Mouse (Mus musculus) forebrain, embryonic 11.5 days (tissue): ENCODE results near the gene Tmbim6. TPM values are rescaled to one million over a fixed set of nuclear protein-coding genes. Genes with fewer than 3 reads are reported as not detected.

Source experiments
- ATAC-seq: fragments of 200-750 bp; cut with Nextera tagmentation; replicated peaks from 2 replicates; pipeline ENCODE4 v1.8.0; 2017; ENCODE audit warnings: moderate TSS enrichment; ENCODE audit not compliant: low FRiP score
- DNase-seq: peaks from one replicate; pipeline ENCODE4 v3.0.0-alpha.2; 2017; ENCODE audit warnings: low spot score
- H3K27ac ChIP-seq: fragments of 300-500 bp; sonication (generic); 2 replicates; pipeline ENCODE4 v1.5.1; 2014; ENCODE audit warnings: low read depth, low read length
- H3K27me3 ChIP-seq: fragments of 300-500 bp; sonication (generic); 2 replicates; pipeline ENCODE4 v1.6.1; 2014; ENCODE audit warnings: mild to moderate bottlenecking, low read length, mixed read lengths; ENCODE audit not compliant: control insufficient read depth, insufficient read depth
- H3K36me3 ChIP-seq: fragments of 300-500 bp; sonication (generic); 2 replicates; pipeline ENCODE4 v1.6.1; 2014; ENCODE audit warnings: mild to moderate bottlenecking, low read length, moderate library complexity, mixed read lengths; ENCODE audit not compliant: control insufficient read depth, insufficient read depth
- H3K4me1 ChIP-seq: fragments of 300-500 bp; sonication (generic); replicated peaks from 2 replicates; pipeline ENCODE4 v1.6.1; 2014; ENCODE audit warnings: low read length, mixed read lengths; ENCODE audit not compliant: control insufficient read depth, insufficient read depth
- H3K4me2 ChIP-seq: fragments of 300-500 bp; sonication (generic); 2 replicates; pipeline ENCODE4 v1.6.1; 2014; ENCODE audit warnings: low read depth, mild to moderate bottlenecking, low read length, moderate library complexity, mixed read lengths; ENCODE audit not compliant: severe bottlenecking
- H3K4me3 ChIP-seq: fragments of 300-500 bp; sonication (generic); 2 replicates; pipeline ENCODE4 v1.5.1; 2014; ENCODE audit warnings: low read depth, low read length
- H3K9ac ChIP-seq: fragments of 300-500 bp; sonication (generic); 2 replicates; pipeline ENCODE4 v1.6.1; 2014; ENCODE audit warnings: low read length
- H3K9me3 ChIP-seq: fragments of 300-500 bp; sonication (generic); 2 replicates; pipeline ENCODE4 v1.6.1; 2016; ENCODE audit warnings: low read length, mixed read lengths; ENCODE audit not compliant: control insufficient read depth
- WGBS: fragments of 180-500 bp; shearing (Covaris S2); extraction: QIAGEN DNeasy Blood & Tissue Kit; methylation state at CpG from one replicate; pipeline ENCODE4 v1.1.7; 2014; 5-methylcytosine and 5-hydroxymethylcytosine counted together
- polyA plus RNA-seq: library from polyadenylated mRNA; unstranded; fragments of >200 nt; fragmentation: Nextera tagmentation; extraction: Ambion mirVana; gene quantifications from 2 replicates; pipeline ENCODE4 v1.2.1, GENCODE M21; 2014

Tmbim6 gene
- polyA plus RNA-seq, 1 experiment from 2014 or later: 229 TPM

GRCm38 (mm10) chr15:99391975-99392374, 707 bp upstream of the Tmbim6 start:
- peak overlapping the region; percentile 71 for H3K4me2 ChIP-seq
- no peak overlapping the region for H3K27ac ChIP-seq
- no peaks in the 10 kb centered on the region for H3K9me3 ChIP-seq
- H3K27me3 ChIP-seq: no peaks in the 10 kb centered on the region
- peaks cover 9% of the 10 kb centered on the region; the same call in 1 of the 2 replicates for H3K4me1 ChIP-seq
- ATAC-seq: peak; percentile 1; the same call in 1 of the 2 replicates
- H3K9ac ChIP-seq: no peak overlapping the region; the same call in 1 of the 2 replicates
- H3K4me3 ChIP-seq: peak overlapping the region; percentile 79
- no peak for DNase-seq
- 83% methylated on average over 6 of the region's 6 CpGs for WGBS
- no peaks in the 10 kb centered on the region for H3K36me3 ChIP-seq

- no peak for DNase-seq
- H3K4me1 ChIP-seq: peaks cover 9% of the 10 kb centered on the region; the same call in 1 of the 2 replicates
- H3K9ac ChIP-seq: peak overlapping the region; percentile 85
- no peaks in the 10 kb centered on the region for H3K27me3 ChIP-seq
- 12% methylated on average over 24 of the region's 24 CpGs for WGBS
- peak overlapping the region; percentile 66; the same call in 1 of the 2 replicates for H3K27ac ChIP-seq
- H3K4me3 ChIP-seq: peak overlapping the region; percentile 79
- ATAC-seq: peak; percentile 13; the same call in 1 of the 2 replicates
- no peaks in the 10 kb centered on the region for H3K36me3 ChIP-seq
- no peaks in the 10 kb centered on the region for H3K9me3 ChIP-seq
- peak overlapping the region; percentile 84 for H3K4me2 ChIP-seq
Observed at GRCm38 (mm10) chr15:99393386-99394252, 937 bp downstream of the Tmbim6 start.

GRCm38 (mm10) chr15:99396462-99396861, 3.8 kb downstream of the Tmbim6 start:
- DNase-seq: no peak
- H3K9ac ChIP-seq: no peak overlapping the region
- H3K4me3 ChIP-seq: no peak overlapping the region
- no peak overlapping the region for H3K27ac ChIP-seq
- H3K4me2 ChIP-seq: no peak overlapping the region
- 87% methylated on average over 1 of the region's 1 CpGs for WGBS
- ATAC-seq: no peak
- H3K4me1 ChIP-seq: peaks cover 9% of the 10 kb centered on the region; the same call in 1 of the 2 replicates
- no peaks in the 10 kb centered on the region for H3K9me3 ChIP-seq
- H3K27me3 ChIP-seq: no peaks in the 10 kb centered on the region
- H3K36me3 ChIP-seq: no peaks in the 10 kb centered on the region

- H3K9me3 ChIP-seq: no peaks in the 10 kb centered on the region
- H3K4me2 ChIP-seq: no peak overlapping the region
- H3K36me3 ChIP-seq: no peaks in the 10 kb centered on the region
- no peak overlapping the region for H3K27ac ChIP-seq
- DNase-seq (no peak), ATAC-seq (no peak)
- no peak overlapping the region for H3K4me3 ChIP-seq
- 84% methylated on average over 4 of the region's 4 CpGs for WGBS
- no peaks in the 10 kb centered on the region for H3K27me3 ChIP-seq
- H3K4me1 ChIP-seq: peaks cover 9% of the 10 kb centered on the region; the same call in 1 of the 2 replicates
- H3K9ac ChIP-seq: no peak overlapping the region
Observed at GRCm38 (mm10) chr15:99396875-99397274, 4.2 kb downstream of the Tmbim6 start.

GRCm38 (mm10) chr15:99397622-99398021, 4.9 kb downstream of the Tmbim6 start:
- WGBS: 93% methylated on average over 2 of the region's 2 CpGs
- Histone ChIP-seq H3K9ac (no peak overlapping the region), H3K4me1 (peaks cover 9% of the 10 kb centered on the region; the same call in 1 of the 2 replicates), H3K4me2 (no peak overlapping the region), H3K9me3 (no peaks in the 10 kb centered on the region), H3K36me3 (no peaks in the 10 kb centered on the region), H3K4me3 (no peak overlapping the region), H3K27me3 (no peaks in the 10 kb centered on the region), H3K27ac (no peak overlapping the region)
- DNase-seq: no peak
- ATAC-seq: no peak

GRCm38 (mm10) chr15:99399503-99400245, 7.0 kb downstream of the Tmbim6 start:
- no peaks in the 10 kb centered on the region for H3K9me3 ChIP-seq
- no peak overlapping the region for H3K27ac ChIP-seq
- H3K4me2 ChIP-seq: no peak overlapping the region
- WGBS: 85% methylated on average over 15 of the region's 15 CpGs
- no peak overlapping the region for H3K9ac ChIP-seq
- DNase-seq: no peak
- peaks cover 4% of the 10 kb centered on the region; the same call in 1 of the 2 replicates for H3K4me1 ChIP-seq
- no peaks in the 10 kb centered on the region for H3K27me3 ChIP-seq
- no peak for ATAC-seq
- H3K4me3 ChIP-seq: no peak overlapping the region
- H3K36me3 ChIP-seq: no peaks in the 10 kb centered on the region

GRCm38 (mm10) chr15:99400602-99401001, 7.9 kb downstream of the Tmbim6 start:
- Histone ChIP-seq H3K27ac (no peak overlapping the region), H3K4me2 (no peak overlapping the region), H3K27me3 (no peaks in the 10 kb centered on the region), H3K4me1 (no peaks in the 10 kb centered on the region), H3K4me3 (no peak overlapping the region), H3K9ac (no peak overlapping the region), H3K36me3 (no peaks in the 10 kb centered on the region), H3K9me3 (no peaks in the 10 kb centered on the region)
- WGBS: 96% methylated on average over 6 of the region's 6 CpGs
- no peak for ATAC-seq
- no peak for DNase-seq

GRCm38 (mm10) chr15:99403159-99403889, 10.6 kb downstream of the Tmbim6 start:
- H3K36me3 ChIP-seq: peaks cover 4% of the 10 kb centered on the region; the same call in 1 of the 2 replicates
- H3K9me3 ChIP-seq: no peaks in the 10 kb centered on the region
- no peak overlapping the region for H3K9ac ChIP-seq
- DNase-seq (no peak), ATAC-seq (no peak)
- no peaks in the 10 kb centered on the region for H3K27me3 ChIP-seq
- no peak overlapping the region for H3K4me2 ChIP-seq
- H3K4me1 ChIP-seq: no peaks in the 10 kb centered on the region
- WGBS: 93% methylated on average over 12 of the region's 12 CpGs
- H3K27ac ChIP-seq: no peak overlapping the region
- no peak overlapping the region for H3K4me3 ChIP-seq
